Mouse (Mus musculus): Measurements from ENCODE around the gene Shb. TPM values are rescaled to one million over a fixed set of nuclear protein-coding genes. Genes with fewer than 3 reads are reported as not detected.

Shb gene
- 46.3 TPM for polyA plus RNA-seq (2012; fragmentation: generic; extraction: Trizol)

DNA sequence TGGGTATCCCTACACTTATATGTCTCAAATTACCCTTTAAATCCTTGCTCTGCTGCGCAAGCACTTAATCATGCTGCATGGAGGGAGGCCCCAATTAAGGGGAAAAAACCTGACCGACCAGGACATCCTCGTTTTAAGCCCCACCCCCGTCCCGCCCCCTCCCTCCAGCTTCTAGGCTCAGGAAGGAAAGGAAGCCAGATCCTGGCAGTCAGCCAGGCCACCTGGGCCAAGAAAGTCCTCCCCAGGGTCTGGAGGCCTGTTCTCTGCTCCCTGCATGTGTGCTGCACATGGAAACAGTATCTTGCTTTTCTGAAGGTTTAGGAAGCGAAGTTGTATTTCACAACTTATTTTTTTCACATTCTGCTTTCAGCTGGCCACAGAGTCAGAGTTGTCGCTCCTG, at the start of gene Shb:
Gene Shb, minus strand, starts transcription at position 96 of the 400 bp plus-strand sequence.
- Histone ChIP-seq H3K36me3 (ENCODE audit: control insufficient read depth, insufficient read depth) (no peaks in the 10 kb centered on the region), H3K4me2 (ENCODE audit: low read depth) (peak within 1 kb of the TSS; percentile 93), H3ac (ENCODE audit: control insufficient read depth, insufficient read length) (no peak within 1 kb of the TSS), H3K79me2 (ENCODE audit: control insufficient read depth, insufficient read depth) (peaks cover 23% of the 10 kb centered on the region), H3K4me3 (peak within 1 kb of the TSS; percentile 98), H3K27me3 (ENCODE audit: control insufficient read depth, insufficient read depth, insufficient read length) (no peaks in the 10 kb centered on the region)
- TF ChIP-seq REST (IDR thresholded peaks at IDR 0.05; ENCODE audit: insufficient read depth, insufficient read length), result no peak
- TF ChIP-seq USF1 (IDR thresholded peaks at IDR 0.05; ENCODE audit: low read depth), result no peak
- TF ChIP-seq TCF12 (IDR thresholded peaks at IDR 0.05; ENCODE audit: insufficient read depth, poor library complexity, severe bottlenecking), result no peak
- no peak for TF ChIP-seq SRF (IDR thresholded peaks at IDR 0.05; ENCODE audit: control insufficient read depth, insufficient read length, low read depth)
- TF ChIP-seq TCF3 (IDR thresholded peaks at IDR 0.05; ENCODE audit: insufficient read length, low read depth), result no peak

DNA sequence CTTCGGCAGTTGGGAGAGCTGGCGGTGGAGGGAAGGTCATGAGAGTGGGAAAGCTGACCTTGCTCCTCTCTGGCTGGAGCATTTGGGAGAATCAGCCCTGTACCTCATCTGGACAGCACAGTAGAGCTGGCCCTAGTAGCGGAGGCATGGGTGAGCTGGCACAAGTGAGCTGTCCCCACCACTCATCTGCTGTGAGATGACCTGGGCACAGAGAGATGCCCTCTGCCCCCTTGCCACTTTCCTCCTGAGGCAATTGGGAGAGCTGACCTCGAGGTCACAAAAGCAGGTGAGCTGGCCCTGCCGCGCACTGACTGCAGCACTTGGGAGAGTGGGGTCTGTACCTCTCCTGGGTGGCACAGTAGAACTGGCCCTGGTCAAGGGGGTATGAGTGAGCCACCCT, 48.8 kb upstream of the Shb start:
- peaks cover 50% of the 10 kb centered on the region for H3K27me3 ChIP-seq (ENCODE audit: control insufficient read depth, insufficient read depth, insufficient read length)
- no peak for TF ChIP-seq TCF3 (IDR thresholded peaks at IDR 0.05; ENCODE audit: insufficient read length, low read depth)
- TF ChIP-seq MYOG (IDR thresholded peaks at IDR 0.05; ENCODE audit: control insufficient read depth in 1 of 3, insufficient read depth in 1 of 3, insufficient read length in 2 of 3, low read depth in 2 of 3), result no peak
- no peak for TF ChIP-seq E2F4 (IDR thresholded peaks at IDR 0.05; ENCODE audit: insufficient read depth)
- TF ChIP-seq SRF (IDR thresholded peaks at IDR 0.05; ENCODE audit: control insufficient read depth, insufficient read length, low read depth), result no peak
- no peak for TF ChIP-seq TCF12 (IDR thresholded peaks at IDR 0.05; ENCODE audit: insufficient read depth, poor library complexity, severe bottlenecking)
- no peak for TF ChIP-seq MYOD1 (IDR thresholded peaks at IDR 0.05; ENCODE audit: control insufficient read depth in 1 of 3, insufficient read length in 2 of 3, low read depth in 2 of 3)
- no peak for TF ChIP-seq CEBPB (IDR thresholded peaks at IDR 0.05; ENCODE audit: insufficient read depth, poor library complexity, severe bottlenecking)
- no peaks in the 10 kb centered on the region for H3K36me3 ChIP-seq (ENCODE audit: control insufficient read depth, insufficient read depth)
- no peak overlapping the region for H3ac ChIP-seq (ENCODE audit: control insufficient read depth, insufficient read length)
- H3K4me2 ChIP-seq (ENCODE audit: low read depth), result no peak overlapping the region
- no peaks in the 10 kb centered on the region for H3K79me2 ChIP-seq (ENCODE audit: control insufficient read depth, insufficient read depth)
- H3K4me3 ChIP-seq, result no peak overlapping the region

DNA sequence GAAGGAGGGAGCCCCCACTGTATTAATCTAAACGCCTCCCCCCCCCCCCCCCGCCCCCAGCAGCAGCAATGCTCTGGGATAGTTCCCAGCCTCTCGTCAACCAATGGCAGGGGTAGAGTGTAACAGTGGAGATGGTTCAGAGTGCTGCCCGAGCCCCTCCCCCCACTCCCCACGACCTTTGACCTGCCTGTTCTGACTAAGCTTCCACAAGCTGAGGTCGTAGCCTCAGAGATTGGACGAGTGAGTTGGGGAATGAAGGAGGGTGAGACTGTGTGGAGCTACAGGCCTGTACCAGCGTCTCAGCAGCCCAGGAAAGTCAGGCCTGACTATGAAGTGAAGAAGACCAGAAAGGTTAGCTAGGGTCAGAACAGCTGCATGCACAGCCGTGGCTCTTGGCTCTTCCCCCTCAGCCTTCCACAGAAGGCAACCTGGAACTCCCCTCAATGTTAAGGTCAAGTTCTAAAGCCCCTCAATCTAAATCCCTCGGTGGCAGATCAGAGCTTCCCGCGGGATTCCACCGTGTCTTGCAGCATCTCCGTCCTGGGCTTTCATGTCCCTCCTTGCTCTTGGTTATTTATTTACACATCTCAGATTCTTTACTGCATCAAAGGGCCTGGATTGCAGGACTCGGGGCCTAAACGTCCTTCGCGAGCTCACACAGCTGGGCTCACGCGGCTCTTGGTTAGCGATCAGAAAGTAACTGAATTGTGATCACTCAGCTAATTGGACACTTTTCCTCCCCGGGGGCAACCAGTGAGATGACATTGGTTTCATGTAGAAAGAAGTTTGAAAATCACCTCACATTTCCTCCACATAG, 46.5 kb upstream of the Shb start:
- H3K4me2 ChIP-seq (ENCODE audit: low read depth), result no peak overlapping the region
- H3K36me3 ChIP-seq (ENCODE audit: control insufficient read depth, insufficient read depth), result no peaks in the 10 kb centered on the region
- peaks cover 34% of the 10 kb centered on the region for H3K27me3 ChIP-seq (ENCODE audit: control insufficient read depth, insufficient read depth, insufficient read length)
- H3K4me3 ChIP-seq, result no peak overlapping the region
- no peak overlapping the region for H3ac ChIP-seq (ENCODE audit: control insufficient read depth, insufficient read length)
- H3K79me2 ChIP-seq (ENCODE audit: control insufficient read depth, insufficient read depth), result no peaks in the 10 kb centered on the region
- TF ChIP-seq E2F4 (IDR thresholded peaks at IDR 0.05; ENCODE audit: insufficient read depth) (no peak), SRF (IDR thresholded peaks at IDR 0.05; ENCODE audit: control insufficient read depth, insufficient read length, low read depth) (no peak), POLR2A (IDR thresholded peaks at IDR 0.05; ENCODE audit: insufficient read length, low read depth) (no peak), USF1 (IDR thresholded peaks at IDR 0.05; ENCODE audit: low read depth) (no peak), CEBPB (IDR thresholded peaks at IDR 0.05; ENCODE audit: insufficient read depth, poor library complexity, severe bottlenecking) (no peak), REST (IDR thresholded peaks at IDR 0.05; ENCODE audit: insufficient read depth, insufficient read length) (no peak), TCF3 (IDR thresholded peaks at IDR 0.05; ENCODE audit: insufficient read length, low read depth) (no peak), POLR2AphosphoS2 (IDR thresholded peaks at IDR 0.05; ENCODE audit: insufficient read length, low read depth) (no peak)

DNA sequence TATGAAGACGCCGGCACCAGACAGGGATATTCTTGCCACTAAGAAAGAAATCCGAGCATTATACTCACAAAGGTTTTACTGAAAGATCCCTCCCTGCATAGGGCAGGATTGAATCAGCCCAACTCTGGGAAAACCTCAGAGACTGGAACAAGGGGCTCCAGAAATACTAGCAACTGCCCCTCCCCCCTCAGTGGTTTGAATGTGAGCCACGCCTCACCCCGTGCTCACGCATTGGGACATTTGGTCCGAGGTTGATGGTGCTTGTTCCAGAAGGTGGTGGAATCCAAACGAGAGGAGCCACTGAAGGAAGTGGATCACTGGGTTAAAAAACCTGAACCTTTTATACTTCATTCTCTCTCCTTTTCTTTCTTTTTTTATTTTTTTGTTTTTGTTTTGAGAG, 45.4 kb upstream of the Shb start:
- Histone ChIP-seq H3K79me2 (ENCODE audit: control insufficient read depth, insufficient read depth) (no peaks in the 10 kb centered on the region), H3K27me3 (ENCODE audit: control insufficient read depth, insufficient read depth, insufficient read length) (peaks cover 33% of the 10 kb centered on the region), H3K36me3 (ENCODE audit: control insufficient read depth, insufficient read depth) (no peaks in the 10 kb centered on the region), H3K4me3 (no peak overlapping the region), H3ac (ENCODE audit: control insufficient read depth, insufficient read length) (no peak overlapping the region), H3K4me2 (ENCODE audit: low read depth) (no peak overlapping the region)
- no peak for TF ChIP-seq POLR2AphosphoS2 (IDR thresholded peaks at IDR 0.05; ENCODE audit: insufficient read length, low read depth)
- TF ChIP-seq SRF (IDR thresholded peaks at IDR 0.05; ENCODE audit: control insufficient read depth, insufficient read length, low read depth), result no peak
- no peak for TF ChIP-seq MAX (IDR thresholded peaks at IDR 0.05; ENCODE audit: low read depth)
- TF ChIP-seq USF1 (IDR thresholded peaks at IDR 0.05; ENCODE audit: low read depth), result no peak
- no peak for TF ChIP-seq MYOD1 (IDR thresholded peaks at IDR 0.05; ENCODE audit: control insufficient read depth in 1 of 3, insufficient read length in 2 of 3, low read depth in 2 of 3)
- TF ChIP-seq E2F4 (IDR thresholded peaks at IDR 0.05; ENCODE audit: insufficient read depth), result no peak
- no peak for TF ChIP-seq TCF3 (IDR thresholded peaks at IDR 0.05; ENCODE audit: insufficient read length, low read depth)
- no peak for TF ChIP-seq REST (IDR thresholded peaks at IDR 0.05; ENCODE audit: insufficient read depth, insufficient read length)

DNA sequence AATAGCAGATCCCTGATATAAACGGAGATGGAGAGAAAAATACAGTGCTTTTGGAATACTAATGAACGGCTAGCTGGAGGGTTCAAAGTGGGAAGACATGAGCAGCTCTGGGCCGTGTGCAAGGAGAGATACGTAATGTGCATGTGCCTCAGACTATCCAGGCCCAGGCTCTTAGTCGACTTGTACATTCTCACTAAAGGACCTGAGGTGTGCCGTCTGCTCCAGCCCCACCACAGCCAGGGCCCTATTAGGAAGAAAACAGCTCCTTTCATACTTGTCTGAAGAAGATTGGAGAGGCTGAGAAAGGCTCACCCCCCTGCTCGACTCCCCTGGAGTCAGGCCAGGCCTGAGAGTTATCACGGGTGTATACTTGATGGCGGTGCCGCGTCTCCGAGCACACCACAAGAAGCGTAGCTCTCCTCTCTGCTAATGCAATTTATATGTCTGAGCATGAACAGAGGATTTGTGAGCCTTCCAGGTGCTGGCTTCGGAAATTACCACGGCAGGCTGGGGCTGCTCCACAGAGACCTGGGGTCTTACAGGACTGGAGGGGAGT, 42.4 kb upstream of the Shb start:
- H3K36me3 ChIP-seq (ENCODE audit: control insufficient read depth, insufficient read depth), result no peaks in the 10 kb centered on the region
- peaks cover 37% of the 10 kb centered on the region for H3K27me3 ChIP-seq (ENCODE audit: control insufficient read depth, insufficient read depth, insufficient read length)
- TF ChIP-seq USF1 (IDR thresholded peaks at IDR 0.05; ENCODE audit: low read depth), result no peak
- TF ChIP-seq TCF12 (IDR thresholded peaks at IDR 0.05; ENCODE audit: insufficient read depth, poor library complexity, severe bottlenecking), result no peak
- TF ChIP-seq POLR2A (IDR thresholded peaks at IDR 0.05; ENCODE audit: insufficient read length, low read depth), result no peak
- no peak for TF ChIP-seq MAX (IDR thresholded peaks at IDR 0.05; ENCODE audit: low read depth)
- TF ChIP-seq REST (IDR thresholded peaks at IDR 0.05; ENCODE audit: insufficient read depth, insufficient read length), result no peak
- no peak for TF ChIP-seq POLR2AphosphoS2 (IDR thresholded peaks at IDR 0.05; ENCODE audit: insufficient read length, low read depth)
- TF ChIP-seq SRF (IDR thresholded peaks at IDR 0.05; ENCODE audit: control insufficient read depth, insufficient read length, low read depth), result no peak
- TF ChIP-seq E2F4 (IDR thresholded peaks at IDR 0.05; ENCODE audit: insufficient read depth), result no peak
- TF ChIP-seq MYOD1 (IDR thresholded peaks at IDR 0.05; ENCODE audit: control insufficient read depth in 1 of 3, insufficient read length in 2 of 3, low read depth in 2 of 3), result no peak
- TF ChIP-seq TCF3 (IDR thresholded peaks at IDR 0.05; ENCODE audit: insufficient read length, low read depth), result no peak
- no peak for TF ChIP-seq MYOG (IDR thresholded peaks at IDR 0.05; ENCODE audit: control insufficient read depth in 1 of 3, insufficient read depth in 1 of 3, insufficient read length in 2 of 3, low read depth in 2 of 3)
- no peak for TF ChIP-seq CEBPB (IDR thresholded peaks at IDR 0.05; ENCODE audit: insufficient read depth, poor library complexity, severe bottlenecking)
- no peak overlapping the region for H3ac ChIP-seq (ENCODE audit: control insufficient read depth, insufficient read length)
- no peaks in the 10 kb centered on the region for H3K79me2 ChIP-seq (ENCODE audit: control insufficient read depth, insufficient read depth)
- H3K4me2 ChIP-seq (ENCODE audit: low read depth), result no peak overlapping the region
- no peak overlapping the region for H3K4me3 ChIP-seq

Measured in myocyte (in vitro differentiated cells).